Mouse (Mus musculus) thymus, adult 2 months (tissue): ENCODE measurements around the gene Pogk.

Experiments used
- CTCF ChIP-seq: fragments of 200-500 bp; IDR thresholded peaks from 2 replicates; pipeline ENCODE4 v1.5.1; 2012; ENCODE audit warnings: mild to moderate bottlenecking, control low read depth, low read length, moderate library complexity, borderline replicate concordance; ENCODE audit not compliant: control insufficient read depth, poor library complexity, insufficient read depth; ENCODE audit errors: extremely low read depth
- POLR2A ChIP-seq: fragments of 200-500 bp; IDR thresholded peaks from 2 replicates; pipeline ENCODE4 v1.6.1; 2012; ENCODE audit warnings: mild to moderate bottlenecking, low read length, control low read depth, moderate library complexity; ENCODE audit not compliant: control insufficient read depth, poor library complexity, insufficient read depth; ENCODE audit errors: extremely low read depth

GRCm38 (mm10) chr1:166391671-166392070 is 18.0 kb downstream of the Pogk start:
- TF ChIP-seq CTCF (no peak), POLR2A (no peak)
